ENCODE assay signal across 24 mouse cellular contexts in genomic region chr15:25803111-25803510, GRCm38 (mm10). TPM values are rescaled to one million over a fixed set of nuclear protein-coding genes. Genes with fewer than 3 reads are reported as not detected.
DNase-seq lines count a peak whose midpoint lies in the region; ATAC-seq and TF ChIP-seq lines count a peak whose summit lies in the region.
"Had no signal": no experiment of that assay in that cellular context is flagged by ENCODE, and none has a peak within 500 bp of the region (broad histone marks: within the 10 kb centered on the region; RNA-seq: fewer than 3 reads in every experiment).

No protein-coding gene starts in this region.

- 37% methylated on average over 15 of the region's 15 CpGs for WGBS in kidney, postnatal 0 days
- WGBS in kidney, adult 2 months, result 77% methylated on average over 15 of the region's 15 CpGs
- WGBS in midbrain, embryonic 16.5 days, result 88% methylated on average over 15 of the region's 15 CpGs

- peak; percentile 83 for DNase-seq in heart, adult 11 months
- no peak for DNase-seq in heart, adult 9 months (ENCODE audit: low spot score in 2 of 2)
- peak; percentile 74 for DNase-seq in kidney, postnatal 0 days (ENCODE audit: low spot score)
- no peak for DNase-seq in kidney, adult 2 months
- peak; percentile 27 for DNase-seq in forelimb bud, embryonic 11.5 days (ENCODE audit: low read depth, low spot score)
- DNase-seq in mesoderm, embryonic 11.5 days (ENCODE audit: low read depth, low spot score), result peak; percentile 76
- no peak for DNase-seq in MN1 (ENCODE audit: low spot score)
- DNase-seq: adrenal gland, adult 2 months; adrenal gland, postnatal 25 days; cerebellum, adult 2 months; cerebellum, postnatal 10 days; gastrocnemius, postnatal 36 days; heart, adult 18-20 months; heart, postnatal 14 days had no signal

- no peak for ATAC-seq in kidney, postnatal 0 days (replicated peaks; ENCODE audit: low FRiP score, low read depth)
- ATAC-seq in midbrain, embryonic 16.5 days, result no peak
- ATAC-seq: forebrain, embryonic 14.5 days; hindbrain, postnatal 0 days had no signal

- H3K4me3 ChIP-seq in kidney, postnatal 0 days (replicated peaks; ENCODE audit: low read depth, low read length), result no peak overlapping the region
- H3K4me3 ChIP-seq in kidney, adult 2 months (ENCODE audit: insufficient read depth, low read depth, low read length), result no peak overlapping the region
- no peak overlapping the region for H3K4me3 ChIP-seq in midbrain, embryonic 16.5 days (ENCODE audit: low read depth, low read length)
- H3K4me3 ChIP-seq: embryonic facial prominence, embryonic 15.5 days; erythroblast, embryonic 14.5 days; forebrain, embryonic 10.5 days; heart, embryonic 15.5 days; hindbrain, embryonic 13.5 days had no signal

- H3K4me1 ChIP-seq in kidney, postnatal 0 days (replicated peaks; ENCODE audit: insufficient read depth, low read length), result no peaks in the 10 kb centered on the region
- H3K4me1 ChIP-seq in kidney, adult 2 months (ENCODE audit: control insufficient read depth, insufficient read depth, low read length), result peaks cover 4% of the 10 kb centered on the region; the same call in 1 of the 2 replicates
- no peaks in the 10 kb centered on the region for H3K4me1 ChIP-seq in midbrain, embryonic 16.5 days (ENCODE audit: control insufficient read depth, insufficient read depth, low read length)
- H3K4me1 ChIP-seq: embryonic facial prominence, embryonic 15.5 days; forebrain, embryonic 10.5 days; heart, embryonic 15.5 days; hindbrain, embryonic 13.5 days had no signal

- no peak overlapping the region for H3K4me2 ChIP-seq in kidney, postnatal 0 days (ENCODE audit: low read length)
- H3K4me2 ChIP-seq in midbrain, embryonic 16.5 days (ENCODE audit: low read length), result no peak overlapping the region
- H3K4me2 ChIP-seq: embryonic facial prominence, embryonic 15.5 days; heart, embryonic 11.5 days; heart, embryonic 15.5 days; hindbrain, embryonic 13.5 days had no signal

- no peaks in the 10 kb centered on the region for H3K27me3 ChIP-seq in kidney, postnatal 0 days (ENCODE audit: insufficient read depth, low read length)
- H3K27me3 ChIP-seq in kidney, adult 2 months (replicated peaks; ENCODE audit: control insufficient read depth, insufficient read depth, low read length), result no peaks in the 10 kb centered on the region
- no peaks in the 10 kb centered on the region for H3K27me3 ChIP-seq in midbrain, embryonic 16.5 days (ENCODE audit: control insufficient read depth, insufficient read depth, low read depth, low read length)
- H3K27me3 ChIP-seq: CH12.LX; embryonic facial prominence, embryonic 15.5 days; heart, embryonic 15.5 days; hindbrain, embryonic 13.5 days had no signal

- H3K9ac ChIP-seq in kidney, postnatal 0 days (ENCODE audit: low read depth, low read length), result no peak overlapping the region
- no peak overlapping the region for H3K9ac ChIP-seq in midbrain, embryonic 16.5 days (ENCODE audit: low read depth, low read length)
- H3K9ac ChIP-seq: embryonic facial prominence, embryonic 15.5 days; heart, embryonic 15.5 days; hindbrain, embryonic 13.5 days had no signal

- peaks cover 81% of the 10 kb centered on the region for H3K36me3 ChIP-seq in kidney, postnatal 0 days (ENCODE audit: insufficient read depth, low read length)
- H3K36me3 ChIP-seq in kidney, adult 2 months (ENCODE audit: control insufficient read depth, insufficient read depth, low read length), result peaks cover 4% of the 10 kb centered on the region
- peaks cover 9% of the 10 kb centered on the region for H3K36me3 ChIP-seq in midbrain, embryonic 16.5 days (ENCODE audit: control insufficient read depth, insufficient read depth, low read length)

- H3K9me3 ChIP-seq in kidney, postnatal 0 days (replicated peaks; ENCODE audit: low read length), result no peaks in the 10 kb centered on the region
- H3K9me3 ChIP-seq in midbrain, embryonic 16.5 days (replicated peaks; ENCODE audit: control insufficient read depth, low read length, poor library complexity, severe bottlenecking), result no peaks in the 10 kb centered on the region
- H3K9me3 ChIP-seq: embryonic facial prominence, embryonic 15.5 days; forebrain, embryonic 10.5 days; heart, embryonic 15.5 days; hindbrain, embryonic 13.5 days had no signal

- TF ChIP-seq POLR2A in kidney, adult 2 months (IDR thresholded peaks at IDR 0.05; ENCODE audit: low read depth, low read length), result no peak

- no peak overlapping the region for H3K27ac ChIP-seq in kidney, postnatal 0 days
- H3K27ac ChIP-seq in kidney, adult 2 months (ENCODE audit: insufficient read depth, low read depth, low read length), result no peak overlapping the region
- H3K27ac ChIP-seq in midbrain, embryonic 16.5 days (ENCODE audit: low read length), result no peak overlapping the region
- H3K27ac ChIP-seq: embryonic facial prominence, embryonic 15.5 days; forebrain, embryonic 10.5 days; heart, embryonic 15.5 days; hindbrain, embryonic 13.5 days; hindbrain, postnatal 0 days had no signal

- no peak for TF ChIP-seq CTCF in kidney, postnatal 0 days (IDR thresholded peaks at IDR 0.05; ENCODE audit: low read depth)
- no peak for TF ChIP-seq CTCF in kidney, adult 2 months (conservative IDR thresholded peaks at IDR 0.05; ENCODE audit: insufficient read depth, insufficient read length, low read depth, low read length)

RNA-seq across cellular contexts. Expression of gene Retreg1, which starts 39.9 kb away (rescaled TPM):
- 37.0 and 37.1 TPM in 2 replicates for polyA plus RNA-seq in kidney, postnatal 0 days (2015; fragmentation: Nextera tagmentation; extraction: Ambion mirVana)
- 32.1 and 36.0 TPM in 2 replicates for polyA plus RNA-seq in kidney, adult 2 months (2012; rRNA removed)
- 16.1 and 18.4 TPM in 2 replicates for polyA plus RNA-seq in midbrain, embryonic 16.5 days (2015; fragmentation: Nextera tagmentation; extraction: Ambion mirVana)
- polyA plus RNA-seq: erythroblast, embryonic 14.5 days had no signal

Comparison
In these comparisons a context has a peak if more than half of its experiments do, and no peak if none do; other contexts are left out.
1. DNase-seq: peak in heart, adult 11 months (single experiment), kidney, postnatal 0 days (single experiment), forelimb bud, embryonic 11.5 days (single experiment) and mesoderm, embryonic 11.5 days (single experiment); none in heart, adult 9 months (0 of 2), kidney, adult 2 months (single experiment) and MN1 (single experiment).